Mouse (Mus musculus) CD4-positive helper T cell, adult 2 months (primary cell): ENCODE results near the gene Slc22a4.
"Not testable (repeated sequence)": the region's sequence is repeated elsewhere in the genome, so short reads cannot be mapped to it uniquely, and the experiment has no call there.

Source experiments
- DNase-seq: peaks from one replicate; pipeline ENCODE4 v3.0.0-alpha.2; 2012; ENCODE audit warnings: low read depth, missing footprints, low spot score

Slc22a4 gene

GRCm38 (mm10) chr11:54006362-54006761, 21.5 kb downstream of the Slc22a4 start:
- DNase-seq, result not testable (repeated sequence)

- no peak for DNase-seq
These were observed 23.2 kb downstream of the Slc22a4 start for GRCm38 (mm10) chr11:54004734-54005133.

GRCm38 (mm10) chr11:54004221-54004620, 23.7 kb downstream of the Slc22a4 start:
- no peak for DNase-seq

- peak; percentile 61 for DNase-seq
These were observed 24.9 kb downstream of the Slc22a4 start for GRCm38 (mm10) chr11:54002761-54003717.

- DNase-seq, result peak; percentile 74
These were observed 25.6 kb downstream of the Slc22a4 start for GRCm38 (mm10) chr11:54002147-54002760.

GRCm38 (mm10) chr11:53997661-53998060, 30.2 kb downstream of the Slc22a4 start:
- no peak for DNase-seq

- DNase-seq, result no peak
These were observed 35.6 kb downstream of the Slc22a4 start for GRCm38 (mm10) chr11:53992264-53992663.

- DNase-seq, result no peak
These were observed 38.7 kb downstream of the Slc22a4 start for GRCm38 (mm10) chr11:53989232-53989631.

GRCm38 (mm10) chr11:53988081-53988480, 39.8 kb downstream of the Slc22a4 start:
- DNase-seq, result no peak

GRCm38 (mm10) chr11:53981396-53981795, 46.5 kb downstream of the Slc22a4 start:
- no peak for DNase-seq

GRCm38 (mm10) chr11:53979788-53980621, 47.9 kb downstream of the Slc22a4 start, which contains the start of gene Slc22a21:
Gene Slc22a21, minus strand, starts transcription at chr11:53980332.
- DNase-seq, result peak; percentile 80

- DNase-seq, result not testable (repeated sequence)
These were observed 48.5 kb downstream of the Slc22a4 start for GRCm38 (mm10) chr11:53979456-53979787.

- DNase-seq, result no peak
These were observed 50.2 kb downstream of the Slc22a4 start for GRCm38 (mm10) chr11:53977672-53978071.

- DNase-seq, result no peak
These were observed 52.3 kb downstream of the Slc22a4 start for GRCm38 (mm10) chr11:53975559-53975958.

GRCm38 (mm10) chr11:53958984-53959383, 68.9 kb downstream of the Slc22a4 start:
- no peak for DNase-seq

GRCm38 (mm10) chr11:53958176-53958575, 69.7 kb downstream of the Slc22a4 start:
- peak; percentile 9 for DNase-seq

- DNase-seq, result no peak
These were observed 71.3 kb downstream of the Slc22a4 start for GRCm38 (mm10) chr11:53956636-53957035.

- DNase-seq, result no peak
These were observed 73.2 kb downstream of the Slc22a4 start for GRCm38 (mm10) chr11:53954653-53955052.

- DNase-seq, result not testable (repeated sequence)
These were observed 77.8 kb downstream of the Slc22a4 start for GRCm38 (mm10) chr11:53950133-53950532.
